Mouse (Mus musculus) gonadal fat pad, adult 2 months (tissue): ENCODE results near the gene Gp1ba. TPM values are rescaled to one million over a fixed set of nuclear protein-coding genes. Genes with fewer than 3 reads are reported as not detected.

Source experiments
- DNase-seq: peaks from one replicate; pipeline ENCODE4 v3.0.0-alpha.2; 2012; ENCODE audit warnings: low read depth
- polyA plus RNA-seq: library from polyadenylated mRNA; depleted of rRNA; stranded (reverse); fragments of >200 nt; gene quantifications from 2 replicates; pipeline ENCODE4 v1.2.3, GENCODE M21; 2012

The Gp1ba gene
- polyA plus RNA-seq, 1 experiment, result 0.08 TPM

- DNase-seq, result no peak
Measured at GRCm38 (mm10) chr11:70653345-70654197, 14.6 kb downstream of the Gp1ba start.

GRCm38 (mm10) chr11:70654198-70654922 is 15.4 kb downstream of the Gp1ba start, which contains the start of gene Pfn1:
TSS of gene Pfn1 (minus strand) at chr11:70654644.
- DNase-seq, result no peak

GRCm38 (mm10) chr11:70654923-70655570 is 16.1 kb downstream of the Gp1ba start:
- no peak for DNase-seq

GRCm38 (mm10) chr11:70655571-70656455 is 16.9 kb downstream of the Gp1ba start:
- DNase-seq, result no peak

- DNase-seq, result no peak
Measured at GRCm38 (mm10) chr11:70656456-70656927, 17.6 kb downstream of the Gp1ba start.

GRCm38 (mm10) chr11:70656964-70657363 is 18.0 kb downstream of the Gp1ba start, which contains the start of gene Eno3:
TSS of gene Eno3 (plus strand) at chr11:70657202.
- no peak for DNase-seq

GRCm38 (mm10) chr11:70657573-70657972 is 18.7 kb downstream of the Gp1ba start:
- DNase-seq, result no peak

GRCm38 (mm10) chr11:70657991-70658390 is 19.1 kb downstream of the Gp1ba start:
- DNase-seq, result no peak

- DNase-seq, result no peak
Measured at GRCm38 (mm10) chr11:70658521-70658920, 19.6 kb downstream of the Gp1ba start.

- no peak for DNase-seq
Measured at GRCm38 (mm10) chr11:70658942-70659341, 20.0 kb downstream of the Gp1ba start.

GRCm38 (mm10) chr11:70660571-70660970 is 21.6 kb downstream of the Gp1ba start:
- DNase-seq, result no peak

- DNase-seq, result no peak
Measured at GRCm38 (mm10) chr11:70663101-70663500, 24.2 kb downstream of the Gp1ba start.

- DNase-seq, result no peak
Measured at GRCm38 (mm10) chr11:70663957-70664356, 25.0 kb downstream of the Gp1ba start.

- DNase-seq, result no peak
Measured at GRCm38 (mm10) chr11:70664741-70665140, 25.8 kb downstream of the Gp1ba start.

- DNase-seq, result no peak
Measured at GRCm38 (mm10) chr11:70666687-70667086, 27.8 kb downstream of the Gp1ba start.

GRCm38 (mm10) chr11:70667271-70668150 is 28.6 kb downstream of the Gp1ba start:
- no peak for DNase-seq

GRCm38 (mm10) chr11:70668335-70668770 is 29.4 kb downstream of the Gp1ba start:
- no peak for DNase-seq

- peak; percentile 99 for DNase-seq
Measured at GRCm38 (mm10) chr11:70668771-70669505, 30.0 kb downstream of the Gp1ba start, which contains the start of gene Spag7. TSS of gene Spag7 (minus strand) at chr11:70669416.
